Mouse (Mus musculus): ENCODE data around the gene Arih1. TPM values are rescaled to one million over a fixed set of nuclear protein-coding genes. Genes with fewer than 3 reads are reported as not detected.

The Arih1 gene
- polyA plus RNA-seq, 1 experiment: 16.9 TPM

DNA sequence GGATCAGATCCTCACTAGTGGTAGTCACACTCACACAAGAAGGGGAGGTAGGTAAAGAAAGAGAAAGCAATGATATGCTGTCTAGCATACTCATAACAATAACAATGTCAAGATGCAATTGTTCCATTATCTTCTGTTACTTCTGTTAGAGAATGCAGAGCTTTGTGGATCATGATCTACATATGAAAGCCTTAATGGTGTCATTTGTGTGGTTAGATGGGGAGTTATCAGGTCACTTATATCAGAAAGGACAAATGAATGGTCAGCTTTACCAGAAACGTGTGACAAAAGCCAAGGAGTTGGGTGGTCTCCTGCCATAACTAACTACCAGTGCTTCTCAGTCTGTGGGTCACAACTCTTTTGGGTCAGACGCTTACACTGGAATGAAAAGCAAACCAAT, 13.2 kb downstream of the Arih1 start:
- H3K27me3 ChIP-seq (replicated peaks; ENCODE audit: control insufficient read depth, insufficient read depth, low read length): no peaks in the 10 kb centered on the region
- H3K4me3 ChIP-seq (ENCODE audit: insufficient read depth, low read depth, low read length): no peak overlapping the region
- 83% methylated on average over 2 of the region's 2 CpGs for WGBS
- DNase-seq: no peak
- H3K27ac ChIP-seq (ENCODE audit: insufficient read depth, low read depth, low read length): no peak overlapping the region
- no peak for TF ChIP-seq CTCF (conservative IDR thresholded peaks at IDR 0.05; ENCODE audit: insufficient read depth, insufficient read length, low read depth, low read length)
- TF ChIP-seq POLR2A (IDR thresholded peaks at IDR 0.05; ENCODE audit: low read depth, low read length): no peak
- peaks cover 2% of the 10 kb centered on the region for H3K36me3 ChIP-seq (ENCODE audit: control insufficient read depth, insufficient read depth, low read length)
- H3K4me1 ChIP-seq (ENCODE audit: control insufficient read depth, insufficient read depth, low read length): peaks cover 11% of the 10 kb centered on the region; the same call in 1 of the 2 replicates

DNA sequence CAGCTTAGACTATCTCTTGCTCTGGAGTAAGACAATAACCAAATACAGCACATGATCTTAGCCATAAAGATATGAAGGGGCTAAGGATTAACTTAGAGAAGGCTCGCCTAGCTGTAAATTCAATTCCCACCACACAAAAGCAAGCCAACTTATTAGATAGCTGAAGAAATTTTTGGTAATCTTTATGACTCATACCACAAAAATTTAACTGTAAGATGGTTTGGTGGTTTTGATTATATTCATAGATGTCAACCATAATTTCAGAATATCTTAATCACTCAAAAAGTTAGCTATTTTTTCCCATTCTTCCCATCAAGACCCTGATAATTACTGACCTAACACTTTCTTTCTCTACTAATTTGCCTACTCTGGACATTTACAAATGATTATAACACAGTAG, 17.0 kb downstream of the Arih1 start:
- Histone ChIP-seq H3K36me3 (ENCODE audit: control insufficient read depth, insufficient read depth, low read length) (no peaks in the 10 kb centered on the region; the same call in 1 of the 2 replicates), H3K4me1 (ENCODE audit: control insufficient read depth, insufficient read depth, low read length) (0 out of 2 replicates have a peak, but pooled peaks cover 3% of the 10 kb centered on the region), H3K27ac (ENCODE audit: insufficient read depth, low read depth, low read length) (no peak overlapping the region), H3K4me3 (ENCODE audit: insufficient read depth, low read depth, low read length) (no peak overlapping the region), H3K27me3 (replicated peaks; ENCODE audit: control insufficient read depth, insufficient read depth, low read length) (no peaks in the 10 kb centered on the region)
- 80% methylated on average over 1 of the region's 1 CpGs for WGBS
- no peak for DNase-seq
- no peak for TF ChIP-seq POLR2A (IDR thresholded peaks at IDR 0.05; ENCODE audit: low read depth, low read length)
- TF ChIP-seq CTCF (conservative IDR thresholded peaks at IDR 0.05; ENCODE audit: insufficient read depth, insufficient read length, low read depth, low read length): no peak

DNA sequence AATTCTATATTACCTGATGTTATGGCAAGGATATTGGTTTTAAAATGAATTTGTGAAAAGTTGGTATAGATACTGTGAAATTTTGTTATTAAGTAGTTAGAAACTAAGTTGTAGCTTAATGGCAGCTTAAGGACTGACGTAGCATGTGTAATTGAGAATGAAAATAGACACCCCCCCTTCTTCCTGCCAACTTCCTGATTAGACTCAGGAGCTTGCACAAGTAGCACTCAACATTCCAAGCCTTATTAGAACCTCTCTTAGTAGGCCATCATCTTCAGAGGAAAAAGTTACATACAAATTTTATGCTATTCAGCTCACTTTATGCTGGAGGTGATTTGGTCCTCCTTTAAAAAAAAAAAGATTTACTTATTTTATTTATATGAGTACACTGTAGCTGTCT, 22.1 kb downstream of the Arih1 start:
- 46% methylated on average over 1 of the region's 1 CpGs for WGBS
- no peaks in the 10 kb centered on the region for H3K36me3 ChIP-seq (ENCODE audit: control insufficient read depth, insufficient read depth, low read length)
- DNase-seq: no peak
- H3K4me1 ChIP-seq (ENCODE audit: control insufficient read depth, insufficient read depth, low read length): peaks cover 4% of the 10 kb centered on the region; the same call in 1 of the 2 replicates
- H3K27me3 ChIP-seq (replicated peaks; ENCODE audit: control insufficient read depth, insufficient read depth, low read length): no peaks in the 10 kb centered on the region
- no peak overlapping the region for H3K27ac ChIP-seq (ENCODE audit: insufficient read depth, low read depth, low read length)
- no peak overlapping the region for H3K4me3 ChIP-seq (ENCODE audit: insufficient read depth, low read depth, low read length)
- TF ChIP-seq POLR2A (IDR thresholded peaks at IDR 0.05; ENCODE audit: low read depth, low read length) (no peak), CTCF (conservative IDR thresholded peaks at IDR 0.05; ENCODE audit: insufficient read depth, insufficient read length, low read depth, low read length) (no peak)

DNA sequence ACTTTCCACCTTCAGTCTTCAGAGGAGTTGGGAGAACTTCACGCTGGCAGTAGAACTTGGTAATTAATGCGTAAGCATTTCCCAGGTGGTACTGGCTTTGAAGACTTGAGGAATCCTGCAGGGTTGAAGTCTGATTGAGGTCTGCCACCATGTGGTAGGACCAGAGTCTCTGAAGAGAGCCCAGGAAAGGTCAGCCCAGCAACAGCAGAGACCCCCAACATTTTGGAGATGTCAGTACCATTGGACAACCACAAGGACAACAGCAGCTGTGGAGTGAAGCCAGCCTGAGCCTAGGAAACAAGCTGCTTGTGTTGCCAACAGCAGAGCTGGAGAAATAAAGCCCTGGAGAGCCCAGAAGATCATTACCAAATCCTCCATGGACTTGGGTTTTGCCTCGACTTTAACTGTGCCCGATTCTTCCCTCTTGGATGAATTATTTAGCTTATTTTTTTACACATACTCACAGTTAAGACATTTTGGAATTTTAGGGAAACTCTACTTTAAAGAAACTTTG, 27.4 kb downstream of the Arih1 start:
- peak; percentile 47 for DNase-seq
- Histone ChIP-seq H3K36me3 (ENCODE audit: control insufficient read depth, insufficient read depth, low read length) (no peaks in the 10 kb centered on the region), H3K4me1 (ENCODE audit: control insufficient read depth, insufficient read depth, low read length) (peaks cover 12% of the 10 kb centered on the region), H3K27ac (ENCODE audit: insufficient read depth, low read depth, low read length) (no peak overlapping the region), H3K27me3 (replicated peaks; ENCODE audit: control insufficient read depth, insufficient read depth, low read length) (no peaks in the 10 kb centered on the region), H3K4me3 (ENCODE audit: insufficient read depth, low read depth, low read length) (no peak overlapping the region)
- TF ChIP-seq POLR2A (IDR thresholded peaks at IDR 0.05; ENCODE audit: low read depth, low read length): no peak
- TF ChIP-seq CTCF (conservative IDR thresholded peaks at IDR 0.05; ENCODE audit: insufficient read depth, insufficient read length, low read depth, low read length): peak; percentile 27; the same call in 1 of the 2 replicates
- WGBS: 43% methylated on average over 4 of the region's 4 CpGs

DNA sequence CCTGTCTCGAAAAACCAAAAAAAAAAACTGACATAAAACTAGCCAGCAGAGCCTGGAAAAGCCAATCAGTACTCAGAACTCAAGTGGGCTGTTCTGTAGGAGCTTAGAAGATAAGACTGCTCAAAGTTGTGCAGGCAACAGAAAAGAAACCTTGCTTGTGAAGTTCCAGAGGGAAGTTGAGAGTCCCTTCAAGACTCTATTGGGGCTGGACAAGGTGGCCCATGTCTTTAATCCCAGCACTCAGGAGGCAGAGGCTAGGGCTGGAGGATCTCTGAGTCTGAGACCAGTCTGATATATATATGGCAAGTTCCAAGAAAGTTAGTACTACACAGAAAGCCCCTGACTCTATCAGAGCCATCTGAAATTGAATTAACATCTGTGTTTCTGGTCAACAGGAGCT, 28.0 kb downstream of the Arih1 start:
- no peaks in the 10 kb centered on the region for H3K36me3 ChIP-seq (ENCODE audit: control insufficient read depth, insufficient read depth, low read length)
- no peak for DNase-seq
- H3K4me1 ChIP-seq (ENCODE audit: control insufficient read depth, insufficient read depth, low read length): peaks cover 12% of the 10 kb centered on the region
- no peaks in the 10 kb centered on the region for H3K27me3 ChIP-seq (replicated peaks; ENCODE audit: control insufficient read depth, insufficient read depth, low read length)
- H3K4me3 ChIP-seq (ENCODE audit: insufficient read depth, low read depth, low read length): no peak overlapping the region
- 85% methylated on average over 1 of the region's 1 CpGs for WGBS
- H3K27ac ChIP-seq (ENCODE audit: insufficient read depth, low read depth, low read length): no peak overlapping the region
- TF ChIP-seq CTCF (conservative IDR thresholded peaks at IDR 0.05; ENCODE audit: insufficient read depth, insufficient read length, low read depth, low read length) (no peak), POLR2A (IDR thresholded peaks at IDR 0.05; ENCODE audit: low read depth, low read length) (no peak)

DNA sequence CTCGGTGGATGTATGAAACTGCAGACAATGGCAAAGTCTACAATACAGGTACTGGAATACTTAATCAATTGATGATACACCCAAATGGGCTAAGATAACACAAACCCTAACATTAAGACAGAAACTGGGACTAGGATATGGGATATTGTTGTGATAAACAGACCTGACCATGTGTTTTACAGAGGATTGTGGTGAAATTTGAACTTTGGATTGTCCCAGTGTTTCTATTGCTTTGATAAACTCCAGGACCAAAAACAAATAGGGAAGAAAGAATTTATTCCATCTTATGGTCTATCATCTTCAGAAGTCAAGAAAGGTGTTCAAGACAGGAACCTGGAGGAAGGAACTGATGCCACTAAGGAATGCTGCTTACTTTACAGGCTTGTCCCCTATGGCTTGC, 28.7 kb downstream of the Arih1 start:
- H3K4me3 ChIP-seq (ENCODE audit: insufficient read depth, low read depth, low read length): no peak overlapping the region
- no peak for TF ChIP-seq CTCF (conservative IDR thresholded peaks at IDR 0.05; ENCODE audit: insufficient read depth, insufficient read length, low read depth, low read length)
- no peak for TF ChIP-seq POLR2A (IDR thresholded peaks at IDR 0.05; ENCODE audit: low read depth, low read length)
- WGBS: 88% methylated on average over 1 of the region's 1 CpGs
- DNase-seq: no peak
- H3K27me3 ChIP-seq (replicated peaks; ENCODE audit: control insufficient read depth, insufficient read depth, low read length): no peaks in the 10 kb centered on the region
- no peak overlapping the region for H3K27ac ChIP-seq (ENCODE audit: insufficient read depth, low read depth, low read length)
- H3K4me1 ChIP-seq (ENCODE audit: control insufficient read depth, insufficient read depth, low read length): peaks cover 12% of the 10 kb centered on the region
- H3K36me3 ChIP-seq (ENCODE audit: control insufficient read depth, insufficient read depth, low read length): no peaks in the 10 kb centered on the region

DNA sequence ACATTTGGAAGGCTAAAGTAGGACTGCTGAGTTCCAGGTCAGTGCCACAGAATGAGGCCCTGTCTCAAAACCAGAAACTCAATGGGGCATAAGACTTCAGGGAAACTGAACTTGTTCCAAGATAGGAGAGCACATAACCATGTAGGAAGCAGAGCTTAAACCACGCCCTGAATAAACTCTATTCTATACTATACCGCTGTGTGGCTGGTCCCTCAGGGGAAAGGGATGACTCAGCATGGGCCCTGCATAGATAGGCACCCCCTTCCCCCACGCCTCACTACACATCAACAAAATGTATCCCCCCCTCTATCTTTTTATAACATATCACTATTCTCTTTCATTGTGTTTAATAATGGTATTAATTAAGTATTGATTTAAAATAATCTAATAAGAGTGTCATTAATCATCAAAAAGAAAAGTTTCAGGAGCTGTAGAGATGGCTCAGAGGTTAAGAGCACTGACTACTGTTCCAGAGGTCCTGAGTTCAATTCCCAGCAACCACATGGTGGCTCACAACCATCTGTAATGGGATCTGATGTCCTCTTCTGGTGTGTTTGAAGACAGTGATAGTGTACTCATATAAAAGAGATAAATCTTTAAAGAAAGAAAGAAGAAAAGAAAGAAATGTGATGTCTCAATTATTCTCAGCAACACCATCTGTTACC, 30.9 kb downstream of the Arih1 start:
- Histone ChIP-seq H3K4me1 (ENCODE audit: control insufficient read depth, insufficient read depth, low read length) (peaks cover 12% of the 10 kb centered on the region), H3K4me3 (ENCODE audit: insufficient read depth, low read depth, low read length) (no peak overlapping the region), H3K36me3 (ENCODE audit: control insufficient read depth, insufficient read depth, low read length) (no peaks in the 10 kb centered on the region), H3K27me3 (replicated peaks; ENCODE audit: control insufficient read depth, insufficient read depth, low read length) (no peaks in the 10 kb centered on the region), H3K27ac (ENCODE audit: insufficient read depth, low read depth, low read length) (no peak overlapping the region)
- TF ChIP-seq POLR2A (IDR thresholded peaks at IDR 0.05; ENCODE audit: low read depth, low read length) (no peak), CTCF (conservative IDR thresholded peaks at IDR 0.05; ENCODE audit: insufficient read depth, insufficient read length, low read depth, low read length) (no peak)
- no peak for DNase-seq
- WGBS: 62% methylated on average over 3 of the region's 3 CpGs
